Mouse (Mus musculus) liver, postnatal 0 days (tissue): ENCODE measurements around the gene Uvrag.

Experiments
- CTCF ChIP-seq: sonication (generic); IDR thresholded peaks from 2 replicates; pipeline ENCODE4 v1.5.1; 2016; ENCODE audit warnings: antibody characterized with exemption, low read depth
- EP300 ChIP-seq: IDR thresholded peaks from 2 replicates; pipeline ENCODE4 v1.6.1; 2016; ENCODE audit warnings: antibody characterized with exemption, low read depth, mild to moderate bottlenecking

GRCm38 (mm10) chr7:98852950-98853650 is 287.8 kb downstream of the Uvrag start:
- TF ChIP-seq CTCF (no peak), EP300 (no peak)
